Mouse (Mus musculus) adrenal gland (tissue): ENCODE data around the gene Ssc5d.

Experiments used
- intact Hi-C: fragments of 180-260 bp; cut with DNase I; formaldehyde crosslinking; loops from one replicate; pipeline ENCODE4 v1.15.1; 2025

Gene Ssc5d

GRCm38 (mm10) chr7:4919096-4919495 is 6.5 kb upstream of the Ssc5d start:
- intact Hi-C loops = loop anchor here (5.0 kb wide), 1 partner anchor 52 kb away; no protein-coding TSS in a partner anchor

- intact Hi-C loops = loop anchor here (5.0 kb wide), 1 partner anchor 53 kb away; no protein-coding TSS in a partner anchor
Observed at GRCm38 (mm10) chr7:4919971-4920370, 5.6 kb upstream of the Ssc5d start.

DNA sequence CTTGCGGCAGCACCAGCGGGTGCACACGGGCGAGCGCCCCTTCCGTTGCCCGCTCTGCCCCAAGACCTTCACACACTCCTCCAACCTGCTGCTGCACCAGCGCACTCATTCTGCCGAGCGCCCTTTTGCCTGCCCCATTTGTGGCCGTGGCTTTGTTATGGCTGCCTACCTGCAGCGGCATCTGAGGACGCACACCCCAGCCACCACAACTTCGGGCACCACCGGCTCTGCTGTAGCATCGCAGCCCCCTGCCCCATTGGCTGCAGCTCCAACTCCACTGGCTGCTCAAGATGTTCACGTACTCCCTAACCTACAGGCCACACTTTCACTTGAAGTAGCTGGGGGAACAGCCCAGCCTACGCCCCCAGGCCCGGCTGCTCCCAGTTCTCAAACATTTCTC is 5.1 kb upstream of the Ssc5d start:
- intact Hi-C loops = no loop called here

DNA sequence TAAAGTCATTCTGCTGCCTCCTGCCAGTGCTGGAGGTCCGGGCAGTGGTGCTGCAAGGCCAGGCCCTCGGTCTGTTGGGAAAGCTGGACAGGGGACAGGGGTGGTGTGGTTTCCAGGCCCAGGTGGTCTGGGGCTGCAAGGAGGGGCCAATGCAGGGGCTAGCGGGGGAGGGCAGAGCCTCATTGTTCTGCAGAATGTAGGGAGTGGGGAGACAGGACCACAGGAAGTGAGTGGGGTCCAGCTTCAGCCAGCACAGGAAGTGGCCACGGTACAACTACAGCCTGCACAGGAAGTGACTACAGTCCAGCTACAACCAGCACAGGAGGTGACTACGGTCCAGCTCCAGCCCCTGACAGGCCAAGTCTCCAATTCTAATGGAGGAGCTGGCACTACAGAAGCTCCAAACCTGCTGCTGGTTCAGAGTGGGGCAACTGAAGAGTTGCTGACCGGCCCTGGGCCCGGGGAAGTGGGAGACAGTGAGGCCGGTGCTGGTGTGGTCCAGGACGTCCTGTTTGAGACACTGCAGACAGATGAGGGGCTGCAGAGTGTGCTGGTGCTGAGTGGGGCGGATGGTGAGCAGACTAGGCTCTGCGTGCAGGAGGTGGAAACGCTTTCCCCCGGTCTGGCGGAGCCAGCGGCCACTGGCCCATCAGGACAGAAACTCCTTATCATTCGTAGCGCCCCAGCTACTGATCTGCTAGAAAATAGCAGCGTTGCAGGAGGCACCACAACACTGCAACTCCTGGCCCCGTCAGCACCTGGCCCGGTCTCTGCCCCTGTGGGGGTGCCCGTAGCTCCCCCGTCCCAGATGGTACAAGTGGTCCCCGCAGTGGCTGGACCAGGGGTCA is 4.4 kb upstream of the Ssc5d start:
- intact Hi-C loops = no loop called here

DNA sequence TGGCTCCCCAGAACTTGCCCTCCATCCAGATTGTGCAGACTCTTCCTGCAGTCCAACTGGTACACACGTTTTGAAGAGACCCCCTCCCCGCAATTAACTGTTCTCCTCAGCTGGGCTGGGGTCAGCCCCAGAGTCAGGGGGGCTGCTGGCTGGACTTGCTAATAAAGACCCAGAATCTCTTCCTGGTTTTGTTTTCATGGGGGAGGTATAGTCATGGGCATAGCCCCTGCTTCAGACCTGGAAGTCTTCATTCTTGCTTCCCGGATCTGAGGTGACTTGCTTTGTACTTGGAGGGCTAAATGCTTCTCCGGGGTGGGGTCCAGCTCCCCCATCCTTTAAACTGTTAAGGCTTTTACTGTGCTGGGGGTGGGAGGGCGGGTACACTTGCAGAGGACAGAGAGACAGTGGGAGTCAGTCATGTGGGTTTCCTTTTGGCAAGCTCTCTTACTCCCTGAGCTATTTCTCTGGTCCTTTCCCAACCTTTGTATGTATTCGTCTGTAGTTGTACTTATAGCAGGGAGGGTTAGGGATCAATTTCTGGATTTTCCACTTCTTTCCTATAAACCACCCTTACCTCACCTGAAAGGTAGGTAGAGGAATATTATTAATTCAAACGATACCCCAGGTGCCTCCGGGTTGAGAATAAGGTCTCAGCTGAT is 3.6 kb upstream of the Ssc5d start, which contains the start of gene Nat14:
Gene Nat14, plus strand, starts transcription at position 205 of the 659 bp plus-strand sequence.
- intact Hi-C loops = no loop called here

- intact Hi-C loops = no loop called here
Observed at GRCm38 (mm10) chr7:4922508-4922907, 3.1 kb upstream of the Ssc5d start.

GRCm38 (mm10) chr7:4922931-4923565 is 2.5 kb upstream of the Ssc5d start:
- intact Hi-C loops = no loop called here

GRCm38 (mm10) chr7:4923586-4924364 is 1.8 kb upstream of the Ssc5d start:
- intact Hi-C loops = no loop called here

DNA sequence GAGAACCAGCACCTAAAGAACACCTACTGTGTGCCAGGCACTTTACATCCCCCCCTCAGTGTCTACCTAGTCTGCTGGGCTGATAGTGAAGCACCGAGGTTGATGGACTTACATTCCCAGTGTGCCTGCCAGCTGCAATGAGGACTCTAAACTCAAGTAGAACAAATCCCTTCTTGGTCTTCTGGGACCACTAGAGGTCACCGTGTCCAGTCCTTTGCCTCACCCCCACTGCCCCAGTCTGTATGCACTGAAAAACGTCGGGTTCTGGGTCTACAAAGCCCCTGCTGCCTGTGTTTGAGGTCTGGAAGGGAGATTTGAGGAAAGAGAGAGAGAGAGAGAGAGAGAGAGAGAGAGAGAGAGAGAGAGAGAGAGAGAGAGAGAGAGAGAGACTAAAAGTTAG is 1.1 kb upstream of the Ssc5d start:
- intact Hi-C loops = no loop called here

DNA sequence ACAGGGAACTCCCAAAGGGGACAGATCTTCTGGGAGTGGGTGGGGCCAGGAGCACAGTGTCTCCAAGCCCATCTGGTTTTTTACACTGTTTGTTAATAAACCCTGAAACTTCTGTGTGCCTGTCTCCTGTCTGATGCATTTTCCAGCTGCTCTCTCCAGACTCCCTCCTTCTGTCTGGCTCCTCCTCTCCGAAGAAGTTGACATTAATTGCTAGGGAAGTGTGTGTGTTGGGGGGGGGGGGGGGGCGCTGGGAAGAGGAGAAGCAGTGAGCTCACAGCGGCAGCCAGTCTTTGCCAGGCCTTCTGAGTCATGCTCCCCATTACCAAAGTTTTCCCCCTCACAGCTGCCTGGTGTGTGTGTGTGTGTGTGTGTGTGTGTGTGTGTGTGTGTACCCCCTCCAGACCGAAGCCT is 689 bp upstream of the Ssc5d start:
- intact Hi-C loops = no loop called here

DNA sequence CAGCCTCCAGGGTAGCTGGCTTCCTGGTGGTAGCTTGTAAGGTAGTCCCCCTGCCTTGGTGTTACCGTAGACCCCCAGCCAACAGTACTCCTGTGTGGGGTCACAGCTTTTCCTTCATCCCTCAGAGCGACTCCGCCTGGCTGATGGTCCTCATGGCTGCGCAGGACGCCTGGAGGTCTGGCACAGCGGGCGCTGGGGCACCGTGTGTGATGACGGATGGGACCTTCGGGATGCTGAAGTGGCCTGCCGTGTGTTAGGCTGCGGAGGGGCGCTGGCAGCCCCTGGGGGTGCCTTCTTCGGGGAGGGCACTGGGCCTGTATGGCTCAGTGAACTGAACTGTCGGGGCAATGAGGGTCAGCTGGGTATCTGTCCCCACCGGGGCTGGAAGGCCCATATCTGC is 1.3 kb downstream of the Ssc5d start:
- intact Hi-C loops = no loop called here

DNA sequence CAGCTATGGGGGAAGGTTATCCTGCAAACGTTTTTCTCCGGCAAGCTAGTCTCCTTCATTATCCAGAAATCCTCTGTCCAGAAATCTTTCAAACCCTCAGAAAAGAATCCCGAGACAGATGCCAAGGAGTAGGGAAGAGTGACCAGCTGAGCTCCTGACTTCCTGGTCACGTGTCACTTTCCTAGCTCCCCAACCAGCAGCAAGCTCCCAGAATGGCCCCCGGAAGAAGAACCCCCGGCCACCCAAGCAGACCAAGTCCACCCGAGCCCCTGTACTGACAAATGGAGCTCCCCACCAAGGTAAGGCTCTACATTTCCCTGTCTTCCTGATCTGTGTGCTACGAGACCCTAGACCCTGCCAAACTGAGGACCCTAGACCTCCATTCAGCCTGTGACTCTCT is 2.1 kb downstream of the Ssc5d start:
- intact Hi-C loops = no loop called here

- intact Hi-C loops = no loop called here
Observed at GRCm38 (mm10) chr7:4928323-4928722, 2.7 kb downstream of the Ssc5d start.

GRCm38 (mm10) chr7:4933103-4933502 is 7.5 kb downstream of the Ssc5d start:
- intact Hi-C loops = no loop called here

DNA sequence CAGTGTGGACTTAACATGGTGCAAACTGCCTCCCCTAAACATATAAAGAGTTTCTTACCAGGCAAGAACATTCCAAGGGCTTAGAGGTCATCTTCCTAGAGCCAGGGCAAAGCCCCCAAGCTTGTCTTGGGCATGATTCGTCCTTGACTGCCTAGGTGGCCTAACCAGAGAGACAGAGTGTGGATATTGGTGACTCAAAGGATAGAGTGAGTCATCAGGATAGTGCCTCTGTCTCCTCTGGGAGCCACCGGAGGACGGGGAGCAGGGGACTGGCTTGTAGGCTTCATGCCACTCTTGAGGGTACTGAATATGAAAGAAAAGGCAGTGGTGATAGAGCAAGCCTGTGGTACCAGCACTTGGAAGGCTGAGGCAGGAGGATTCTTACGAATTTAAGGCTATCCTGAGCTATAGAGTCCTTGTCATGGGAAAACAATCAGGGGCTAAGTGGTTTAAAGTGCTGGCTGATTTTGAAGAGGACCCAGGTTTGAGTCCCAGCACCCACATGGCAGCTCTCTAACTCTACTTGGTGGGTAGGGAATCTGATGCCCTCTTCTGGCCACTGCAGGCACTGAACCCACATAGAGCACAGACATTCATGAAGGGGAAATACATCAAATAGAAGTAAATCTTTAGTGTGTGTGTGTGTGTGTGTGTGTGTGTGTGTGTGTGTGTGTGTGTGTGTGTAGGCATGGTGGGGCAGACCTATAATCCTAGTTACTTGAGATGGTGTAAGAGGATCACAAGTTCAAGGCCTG is 8.8 kb downstream of the Ssc5d start:
- intact Hi-C loops = no loop called here

DNA sequence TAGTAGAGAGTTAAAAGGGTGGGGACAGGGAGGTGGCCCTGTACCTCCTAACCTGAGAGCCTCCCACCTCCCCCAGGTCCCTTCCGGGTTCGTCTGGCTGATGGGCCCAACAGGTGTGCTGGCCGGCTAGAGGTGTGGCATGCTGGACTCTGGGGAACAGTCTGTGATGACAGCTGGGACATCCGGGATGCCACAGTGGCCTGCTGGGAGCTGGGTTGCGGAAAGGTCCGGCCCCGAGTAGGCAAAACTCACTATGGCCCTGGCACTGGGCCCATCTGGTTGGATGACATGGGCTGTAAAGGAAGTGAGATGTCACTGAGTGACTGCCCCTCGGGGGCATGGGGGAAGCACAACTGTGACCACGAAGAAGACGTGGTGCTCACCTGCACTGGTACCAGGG is 11.2 kb downstream of the Ssc5d start:
- intact Hi-C loops = no loop called here

GRCm38 (mm10) chr7:4937392-4937791 is 11.8 kb downstream of the Ssc5d start:
- intact Hi-C loops = no loop called here

DNA sequence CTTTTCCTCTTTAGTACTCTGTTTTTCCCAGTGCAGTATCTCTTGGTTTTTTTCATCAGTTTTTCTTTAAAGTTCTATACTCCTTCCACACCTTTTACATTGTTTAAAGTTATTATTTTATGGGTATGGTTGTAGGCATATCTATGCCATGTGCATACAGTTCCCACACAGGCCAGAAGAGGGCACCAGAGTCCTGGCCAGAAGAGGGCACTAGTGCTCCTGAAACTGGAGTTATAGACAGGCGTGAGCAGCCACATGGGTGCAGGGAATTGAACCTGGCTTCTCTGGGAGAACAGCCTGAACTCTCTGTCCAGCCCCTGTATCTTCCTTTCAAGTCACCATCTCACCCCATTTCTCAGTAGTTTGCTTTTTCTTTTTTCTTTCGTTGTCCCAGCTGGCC is 12.9 kb downstream of the Ssc5d start:
- intact Hi-C loops = loop anchor here (2.0 kb wide), 1 partner anchor 128 kb away; no protein-coding TSS in a partner anchor

DNA sequence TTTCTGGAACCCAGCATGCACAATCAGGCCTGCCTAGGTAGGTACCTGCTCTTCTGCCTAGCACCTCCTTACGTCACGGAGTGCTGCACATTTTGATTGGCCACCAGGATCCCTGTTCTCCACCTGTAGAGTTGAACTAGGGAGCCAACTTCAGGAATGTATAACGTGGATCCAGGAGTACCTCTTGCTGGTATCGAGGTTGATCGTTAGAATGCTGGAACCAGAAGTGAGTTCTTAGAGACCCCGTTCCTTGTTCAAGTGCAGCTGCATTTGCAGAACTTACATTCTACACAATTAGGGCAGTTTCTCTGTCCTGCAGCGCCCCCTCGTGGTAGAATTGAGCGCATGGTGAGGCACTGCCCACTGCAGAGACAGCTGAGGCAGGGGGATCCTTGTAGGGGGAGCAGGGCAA is 14.5 kb downstream of the Ssc5d start:
- intact Hi-C loops = loop anchor here (5.0 to 10.0 kb wide), 2 partner anchors 55 to 383 kb away; partner anchors contain the start of gene Zfp579

- intact Hi-C loops = loop anchor here (2.0 to 10.0 kb wide), 4 partner anchors 22 to 385 kb away; partner anchors contain the start of genes Sbk2 and Zfp579
Observed at GRCm38 (mm10) chr7:4942673-4943072, 17.1 kb downstream of the Ssc5d start.
